Mouse (Mus musculus) liver, embryonic 14.5 days (tissue): Measurements from ENCODE around the gene Ngly1. TPM values are rescaled to one million over a fixed set of nuclear protein-coding genes. Genes with fewer than 3 reads are reported as not detected.
A peak's percentile ranks its signal among the peaks of the same experiment; 100 is the strongest.

Experiments
- ATAC-seq: fragments of 200-750 bp; cut with Nextera tagmentation; 2 replicates; pipeline ENCODE4 v1.8.0; 2017; ENCODE audit warnings: moderate number of reproducible peaks, mild to moderate bottlenecking, moderate library complexity; ENCODE audit not compliant: insufficient read depth
- DNase-seq, 3 experiments: peaks; one replicate each; pipeline ENCODE4 v3.0.0-alpha.2; 2012 to 2013; ENCODE audit warnings: low read depth in 3 of 3, low spot score in 3 of 3
- H3K27ac ChIP-seq: fragments of 300-500 bp; sonication (generic); 2 replicates; pipeline ENCODE4 v1.5.1; 2014; ENCODE audit warnings: moderate library complexity, mild to moderate bottlenecking, control low read depth, inconsistent platforms
- H3K27me3 ChIP-seq: fragments of 300-500 bp; sonication (generic); 2 replicates; pipeline ENCODE4 v1.6.1; 2014; ENCODE audit warnings: mild to moderate bottlenecking, low read length, moderate library complexity; ENCODE audit not compliant: control insufficient read depth, insufficient read depth
- H3K36me3 ChIP-seq: fragments of 300-500 bp; sonication (generic); replicated peaks from 2 replicates; pipeline ENCODE4 v1.6.1; 2014; ENCODE audit warnings: low read depth; ENCODE audit not compliant: control insufficient read depth, insufficient read depth
- H3K4me1 ChIP-seq, 2 experiments: fragments of 200-500 bp in 1 of 2; fragments of 300-500 bp in 1 of 2; sonication (generic) in 1 of 2; replicated peaks; 2 replicates each; pipeline ENCODE4 v1.6.1; 2012 to 2014; ENCODE audit warnings: antibody characterized with exemption in 1 of 2, inconsistent platforms in 1 of 2, low read length in 1 of 2; ENCODE audit not compliant: control insufficient read depth in 2 of 2, insufficient read depth in 2 of 2
- H3K4me2 ChIP-seq: fragments of 300-500 bp; sonication (generic); 2 replicates; pipeline ENCODE4 v1.6.1; 2014; ENCODE audit warnings: low read depth, mild to moderate bottlenecking, control low read depth, moderate library complexity
- H3K4me3 ChIP-seq, 2 experiments: fragments of 200-500 bp in 1 of 2; fragments of 300-500 bp in 1 of 2; sonication (generic) in 1 of 2; 2 replicates each; pipeline ENCODE4 v1.5.1; 2012 to 2014; ENCODE audit warnings: low read depth in 2 of 2, low read length in 2 of 2, mild to moderate bottlenecking in 2 of 2, control low read depth in 1 of 2, inconsistent platforms in 1 of 2, moderate library complexity in 1 of 2; ENCODE audit not compliant: insufficient read depth in 1 of 2
- H3K9ac ChIP-seq: fragments of 300-500 bp; sonication (generic); replicated peaks from 2 replicates; pipeline ENCODE4 v1.6.1; 2014; ENCODE audit warnings: mild to moderate bottlenecking, control low read depth, moderate library complexity
- H3K9me3 ChIP-seq: fragments of 300-500 bp; sonication (generic); 2 replicates; pipeline ENCODE4 v1.6.1; 2016; ENCODE audit warnings: low read length, mixed read lengths; ENCODE audit not compliant: control insufficient read depth
- CTCF ChIP-seq: IDR thresholded peaks from 2 replicates; pipeline ENCODE4 v1.5.1; 2016; ENCODE audit warnings: antibody characterized with exemption, low read depth, control low read depth
- EP300 ChIP-seq: IDR thresholded peaks from 2 replicates; pipeline ENCODE4 v1.6.1; 2016; ENCODE audit warnings: antibody characterized with exemption, low read depth
- WGBS: fragments of 180-500 bp; shearing (Covaris S2); extraction: QIAGEN DNeasy Blood & Tissue Kit; methylation state at CpG from one replicate; pipeline ENCODE4 v1.1.7; 2014; ENCODE audit not compliant: insufficient replicate concordance; 5-methylcytosine and 5-hydroxymethylcytosine counted together
- polyA plus RNA-seq, 2 experiments: library from polyadenylated mRNA; depleted of rRNA in 1 of 2; stranded (reverse) in 1 of 2; unstranded in 1 of 2; fragments of >200 nt; fragmentation: Nextera tagmentation in 1 of 2; extraction: Ambion mirVana in 1 of 2; gene quantifications; 2 replicates each; pipeline versions ENCODE4 v1.2.1 to v1.2.3; 2012 to 2014

The Ngly1 gene
- polyA plus RNA-seq, 2 experiments, result 6.9 to 21.7 TPM

GRCm38 (mm10) chr14:16313936-16314521 lies 64.9 kb downstream of the Ngly1 start:
- TF ChIP-seq EP300, result no peak
- no peak for TF ChIP-seq CTCF
- no peak overlapping the region for H3K27ac ChIP-seq
- 67% methylated on average over 7 of the region's 7 CpGs for WGBS
- no peak overlapping the region for H3K9ac ChIP-seq
- ATAC-seq, result no peak
- DNase-seq, result no peak
- no peak overlapping the region for H3K4me2 ChIP-seq
- no peaks in the 10 kb centered on the region for H3K9me3 ChIP-seq
- peaks cover 4 to 5% of the 10 kb centered on the region in 2 experiments; a peak in 3 of 4 replicates for H3K4me1 ChIP-seq
- no peaks in the 10 kb centered on the region for H3K27me3 ChIP-seq
- no peaks in the 10 kb centered on the region for H3K36me3 ChIP-seq
- no peak overlapping the region for H3K4me3 ChIP-seq

DNA sequence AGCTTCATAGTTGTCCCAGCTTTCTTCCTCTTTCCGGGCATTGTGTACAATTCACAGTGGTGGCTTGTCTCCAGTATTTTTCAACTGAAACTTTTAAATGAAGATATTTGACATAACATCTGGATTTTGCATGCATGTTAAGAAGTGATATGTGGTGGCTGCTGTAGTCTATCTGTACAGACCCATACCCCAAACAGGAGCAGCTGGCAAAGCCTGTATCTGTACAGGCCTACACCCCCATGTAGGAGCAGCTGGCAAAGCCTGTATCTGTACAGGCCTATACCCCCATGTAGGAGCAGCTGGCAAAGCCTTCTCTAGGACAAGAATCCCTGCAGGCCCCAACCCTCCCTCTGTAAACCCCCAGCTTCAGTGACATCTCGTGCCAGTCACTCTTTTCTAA lies 65.8 kb downstream of the Ngly1 start:
- H3K4me3 ChIP-seq, result no peak overlapping the region
- H3K27me3 ChIP-seq, result no peaks in the 10 kb centered on the region
- H3K9ac ChIP-seq, result no peak overlapping the region; the same call in 1 of the 2 replicates
- no peak overlapping the region for H3K4me2 ChIP-seq
- ATAC-seq (peak; percentile 83), DNase-seq (no peak)
- TF ChIP-seq CTCF (no peak), EP300 (peak; percentile 75)
- no peaks in the 10 kb centered on the region for H3K9me3 ChIP-seq
- WGBS, result 48% methylated on average over 2 of the region's 2 CpGs
- no peaks in the 10 kb centered on the region for H3K36me3 ChIP-seq
- H3K27ac ChIP-seq, result no peak overlapping the region
- peaks cover 4 to 5% of the 10 kb centered on the region in 2 experiments; a peak in 3 of 4 replicates for H3K4me1 ChIP-seq

DNA sequence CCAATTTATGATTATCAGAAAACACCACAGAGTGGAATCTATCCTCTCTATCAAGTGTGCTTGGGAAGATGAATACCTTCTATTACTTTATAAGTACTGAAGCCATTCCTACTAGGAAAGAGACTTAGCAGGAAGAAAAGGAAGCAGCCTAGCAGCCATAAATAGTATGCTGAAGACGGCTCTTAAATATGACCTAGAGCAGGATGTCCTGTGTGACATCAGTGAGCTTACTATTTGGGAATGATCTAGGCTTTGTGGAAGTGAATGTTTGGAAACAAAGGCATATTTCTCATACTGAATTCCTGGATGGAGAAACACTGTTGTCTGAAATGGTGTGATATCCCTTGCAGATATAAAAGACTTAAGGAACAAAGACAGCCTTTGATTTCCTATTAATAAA lies 67.6 kb downstream of the Ngly1 start:
- ATAC-seq (no peak), DNase-seq (no peak)
- Histone ChIP-seq H3K4me1 (peaks cover 4 to 5% of the 10 kb centered on the region in 2 experiments; a peak in 3 of 4 replicates), H3K36me3 (no peaks in the 10 kb centered on the region), H3K4me2 (no peak overlapping the region), H3K9ac (no peak overlapping the region), H3K27ac (no peak overlapping the region), H3K4me3 (no peak overlapping the region), H3K27me3 (no peaks in the 10 kb centered on the region), H3K9me3 (no peaks in the 10 kb centered on the region)
- WGBS, result 48% methylated on average over 1 of the region's 1 CpGs
- TF ChIP-seq CTCF (no peak), EP300 (no peak)

DNA sequence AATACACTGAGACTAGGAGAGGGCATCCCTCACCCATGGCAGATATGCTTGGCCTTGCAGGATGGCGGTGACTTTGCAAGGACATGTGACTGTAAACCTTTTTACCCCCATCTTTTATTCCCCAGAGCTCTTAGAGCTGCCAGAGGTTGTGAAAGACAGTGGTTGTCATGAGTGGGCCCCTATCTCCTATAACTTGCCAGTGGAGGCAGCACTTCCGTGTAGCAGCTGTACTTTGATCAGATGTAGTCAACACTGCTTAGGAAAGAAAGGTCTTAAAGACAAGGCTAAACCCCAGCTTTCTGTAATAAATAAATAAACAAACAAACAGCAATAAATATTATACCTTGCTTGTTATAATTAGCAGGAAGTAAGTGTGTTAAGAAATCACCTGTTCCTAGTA lies 70.7 kb downstream of the Ngly1 start:
- no peak for TF ChIP-seq CTCF
- TF ChIP-seq EP300, result no peak
- Histone ChIP-seq H3K9ac (no peak overlapping the region), H3K9me3 (no peaks in the 10 kb centered on the region), H3K4me2 (no peak overlapping the region), H3K27me3 (no peaks in the 10 kb centered on the region), H3K4me3 (no peak overlapping the region), H3K4me1 (no peaks in the 10 kb centered on the region), H3K27ac (no peak overlapping the region), H3K36me3 (no peaks in the 10 kb centered on the region)
- WGBS, result 56% methylated on average over 2 of the region's 2 CpGs
- DNase-seq, result no peak
- ATAC-seq, result no peak

- H3K27ac ChIP-seq, result no peak overlapping the region
- DNase-seq (no peak), ATAC-seq (no peak)
- no peaks in the 10 kb centered on the region for H3K27me3 ChIP-seq
- no peaks in the 10 kb centered on the region for H3K9me3 ChIP-seq
- no peak overlapping the region for H3K4me3 ChIP-seq
- TF ChIP-seq CTCF, result no peak
- TF ChIP-seq EP300, result no peak
- H3K4me2 ChIP-seq, result no peak overlapping the region
- 75% methylated on average over 4 of the region's 4 CpGs for WGBS
- H3K4me1 ChIP-seq, result no peaks in the 10 kb centered on the region
- H3K36me3 ChIP-seq, result no peaks in the 10 kb centered on the region
- no peak overlapping the region for H3K9ac ChIP-seq
These were observed 75.3 kb downstream of the Ngly1 start for GRCm38 (mm10) chr14:16324394-16324793.
